Comparison of ENCODE assay signal across 11 mouse cellular contexts in the genomic region with DNA sequence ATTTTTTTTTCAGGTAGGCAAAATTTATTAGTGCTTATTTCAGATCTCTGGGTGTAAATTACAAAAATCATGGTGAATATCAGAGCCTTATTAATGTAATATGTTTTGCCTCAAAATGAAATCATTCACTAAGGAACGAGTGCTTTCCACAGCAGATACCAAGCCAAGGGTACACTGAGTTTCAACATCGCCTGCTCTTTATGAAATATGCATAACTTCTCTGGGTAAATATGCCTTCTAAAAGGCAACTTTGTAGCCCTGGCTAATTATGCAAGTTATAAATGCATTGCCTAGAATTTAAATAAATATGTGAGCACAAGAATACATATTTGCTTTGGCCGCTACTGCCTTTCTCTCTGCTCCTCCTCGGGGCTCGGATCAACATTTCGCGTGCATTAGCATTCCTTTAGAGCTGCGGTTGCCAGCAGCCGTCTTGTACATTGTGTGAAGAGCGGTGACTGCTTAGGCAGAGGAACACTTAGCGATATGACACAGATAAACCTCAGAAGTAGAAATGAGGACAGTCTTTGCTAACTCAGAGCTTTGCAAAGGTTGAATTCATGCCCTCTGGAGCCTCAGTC.
DNase-seq lines count a peak whose midpoint lies in the region; ATAC-seq and TF ChIP-seq lines count a peak whose summit lies in the region.
"Had no signal": no experiment of that assay in that cellular context is flagged by ENCODE, and none has a peak within 500 bp of the region (broad histone marks: within the 10 kb centered on the region; RNA-seq: fewer than 3 reads in every experiment).

No protein-coding gene starts in this region.

- no peak overlapping the region for H3K4me2 ChIP-seq in forebrain, embryonic 15.5 days (replicated peaks)
- H3K4me2 ChIP-seq in kidney, embryonic 15.5 days = no peak overlapping the region
- H3K4me2 ChIP-seq in lung, embryonic 14.5 days = 0 out of 2 replicates have a peak overlapping the region, but pooled peaks have one; percentile 10
- no peak overlapping the region for H3K4me2 ChIP-seq in intestine, postnatal 0 days (replicated peaks; ENCODE audit: low read depth)
- H3K4me2 ChIP-seq: liver, embryonic 15.5 days had no signal

- H3K27ac ChIP-seq in forebrain, embryonic 15.5 days (replicated peaks) = no peak overlapping the region
- no peak overlapping the region for H3K27ac ChIP-seq in forebrain, embryonic 10.5 days
- H3K27ac ChIP-seq in kidney, embryonic 15.5 days = no peak overlapping the region
- no peak overlapping the region for H3K27ac ChIP-seq in lung, embryonic 14.5 days (ENCODE audit: low read depth)
- H3K27ac ChIP-seq in intestine, postnatal 0 days (ENCODE audit: low read depth, low read length) = no peak overlapping the region
- no peak overlapping the region for H3K27ac ChIP-seq in gastrocnemius, adult 2 months
- H3K27ac ChIP-seq: liver, embryonic 15.5 days had no signal

- peaks cover 6% of the 10 kb centered on the region for H3K4me1 ChIP-seq in forebrain, embryonic 15.5 days
- peaks cover 8% of the 10 kb centered on the region; the same call in 1 of the 2 replicates for H3K4me1 ChIP-seq in forebrain, embryonic 10.5 days
- no peaks in the 10 kb centered on the region for H3K4me1 ChIP-seq in kidney, embryonic 15.5 days
- 0 out of 2 replicates have a peak, but pooled peaks cover 4% of the 10 kb centered on the region for H3K4me1 ChIP-seq in lung, embryonic 14.5 days (ENCODE audit: insufficient read depth)
- H3K4me1 ChIP-seq in intestine, postnatal 0 days (replicated peaks; ENCODE audit: control insufficient read depth, insufficient read depth, low read length) = no peaks in the 10 kb centered on the region
- H3K4me1 ChIP-seq: liver, embryonic 15.5 days had no signal

- no peak overlapping the region for H3K4me3 ChIP-seq in forebrain, embryonic 15.5 days
- no peak overlapping the region for H3K4me3 ChIP-seq in forebrain, embryonic 10.5 days
- no peak overlapping the region for H3K4me3 ChIP-seq in kidney, embryonic 15.5 days (replicated peaks)
- no peak overlapping the region for H3K4me3 ChIP-seq in lung, embryonic 14.5 days (ENCODE audit: low read depth, low read length)
- H3K4me3 ChIP-seq in intestine, postnatal 0 days (ENCODE audit: low read depth, low read length) = no peak overlapping the region
- H3K4me3 ChIP-seq in gastrocnemius, adult 2 months = no peak overlapping the region
- H3K4me3 ChIP-seq: liver, embryonic 15.5 days had no signal

- intact Hi-C loops in gastrocnemius, adult 2 months (cut with DNase I) = no loop called here

- TF ChIP-seq CTCF in lung, embryonic 14.5 days (IDR thresholded peaks at IDR 0.05; ENCODE audit: low read depth) = no peak
- no peak for TF ChIP-seq CTCF in intestine, postnatal 0 days (IDR thresholded peaks at IDR 0.05; ENCODE audit: low read depth)
- no peak for TF ChIP-seq CTCF in gastrocnemius, adult 2 months (IDR thresholded peaks at IDR 0.05)

- H3K27me3 ChIP-seq in forebrain, embryonic 15.5 days = no peaks in the 10 kb centered on the region
- H3K27me3 ChIP-seq in forebrain, embryonic 10.5 days (ENCODE audit: poor library complexity, severe bottlenecking) = no peaks in the 10 kb centered on the region; the same call in 1 of the 2 replicates
- 0 out of 2 replicates have a peak, but pooled peaks cover 3% of the 10 kb centered on the region for H3K27me3 ChIP-seq in kidney, embryonic 15.5 days
- no peaks in the 10 kb centered on the region for H3K27me3 ChIP-seq in lung, embryonic 14.5 days (ENCODE audit: insufficient read depth, low read length)
- H3K27me3 ChIP-seq in intestine, postnatal 0 days (replicated peaks; ENCODE audit: control insufficient read depth, insufficient read depth, low read length) = no peaks in the 10 kb centered on the region

- H3K9ac ChIP-seq in forebrain, embryonic 15.5 days (replicated peaks) = no peak overlapping the region
- H3K9ac ChIP-seq in kidney, embryonic 15.5 days = no peak overlapping the region
- H3K9ac ChIP-seq in lung, embryonic 14.5 days = no peak overlapping the region
- no peak overlapping the region for H3K9ac ChIP-seq in intestine, postnatal 0 days (ENCODE audit: low read depth, low read length)
- H3K9ac ChIP-seq: liver, embryonic 15.5 days had no signal

- 0 out of 2 replicates have a peak, but pooled peaks have one; percentile 53 for ATAC-seq in forebrain, embryonic 15.5 days (replicated peaks)
- ATAC-seq in kidney, embryonic 15.5 days (replicated peaks; ENCODE audit: low FRiP score) = no peak
- ATAC-seq in lung, embryonic 14.5 days (ENCODE audit: insufficient read depth) = no peak
- ATAC-seq in intestine, postnatal 0 days = no peak

- 39% methylated on average over 11 of the region's 11 CpGs for WGBS in forebrain, embryonic 15.5 days
- WGBS in forebrain, embryonic 10.5 days = 75% methylated on average over 11 of the region's 11 CpGs
- 61% methylated on average over 11 of the region's 11 CpGs for WGBS in kidney, embryonic 15.5 days
- 25% methylated on average over 11 of the region's 11 CpGs for WGBS in lung, embryonic 14.5 days
- WGBS in intestine, postnatal 0 days = 32% methylated on average over 11 of the region's 11 CpGs

- H3K9me3 ChIP-seq in forebrain, embryonic 15.5 days = no peaks in the 10 kb centered on the region
- H3K9me3 ChIP-seq in forebrain, embryonic 10.5 days = no peaks in the 10 kb centered on the region
- H3K9me3 ChIP-seq in kidney, embryonic 15.5 days (replicated peaks) = no peaks in the 10 kb centered on the region
- H3K9me3 ChIP-seq in lung, embryonic 14.5 days (ENCODE audit: low read depth, low read length) = no peaks in the 10 kb centered on the region
- no peaks in the 10 kb centered on the region for H3K9me3 ChIP-seq in intestine, postnatal 0 days (ENCODE audit: control insufficient read depth)
- H3K9me3 ChIP-seq: liver, embryonic 15.5 days had no signal

- no peaks in the 10 kb centered on the region for H3K36me3 ChIP-seq in forebrain, embryonic 15.5 days
- H3K36me3 ChIP-seq in forebrain, embryonic 10.5 days (replicated peaks) = no peaks in the 10 kb centered on the region
- no peaks in the 10 kb centered on the region for H3K36me3 ChIP-seq in kidney, embryonic 15.5 days
- H3K36me3 ChIP-seq in lung, embryonic 14.5 days (ENCODE audit: insufficient read depth) = no peaks in the 10 kb centered on the region
- H3K36me3 ChIP-seq in intestine, postnatal 0 days (ENCODE audit: control insufficient read depth, insufficient read depth) = no peaks in the 10 kb centered on the region
- H3K36me3 ChIP-seq: liver, embryonic 15.5 days had no signal

- DNase-seq in forebrain, embryonic 10.5 days (ENCODE audit: extremely low spot score, low spot score) = no peak
- DNase-seq in kidney, postnatal 10 days = peak; percentile 21
- DNase-seq in Muller cell, postnatal 12 days (ENCODE audit: inconsistent ontology term) = peak; percentile 38
- DNase-seq in lung, embryonic 14.5 days = peak; percentile 71
- no peak for DNase-seq in gastrocnemius, adult 2 months
- DNase-seq: cerebellum, adult 9-10 months; thymus, postnatal 25 days had no signal

Comparison
In these comparisons a context has a peak if more than half of its experiments do, and no peak if none do; other contexts are left out.
1. DNase-seq: peak in kidney, postnatal 10 days (single experiment), Muller cell, postnatal 12 days (single experiment) and lung, embryonic 14.5 days (single experiment); none in forebrain, embryonic 10.5 days (single experiment) and gastrocnemius, adult 2 months (single experiment).